ENCODE assay signal across 10 mouse cellular contexts in the genomic region with DNA sequence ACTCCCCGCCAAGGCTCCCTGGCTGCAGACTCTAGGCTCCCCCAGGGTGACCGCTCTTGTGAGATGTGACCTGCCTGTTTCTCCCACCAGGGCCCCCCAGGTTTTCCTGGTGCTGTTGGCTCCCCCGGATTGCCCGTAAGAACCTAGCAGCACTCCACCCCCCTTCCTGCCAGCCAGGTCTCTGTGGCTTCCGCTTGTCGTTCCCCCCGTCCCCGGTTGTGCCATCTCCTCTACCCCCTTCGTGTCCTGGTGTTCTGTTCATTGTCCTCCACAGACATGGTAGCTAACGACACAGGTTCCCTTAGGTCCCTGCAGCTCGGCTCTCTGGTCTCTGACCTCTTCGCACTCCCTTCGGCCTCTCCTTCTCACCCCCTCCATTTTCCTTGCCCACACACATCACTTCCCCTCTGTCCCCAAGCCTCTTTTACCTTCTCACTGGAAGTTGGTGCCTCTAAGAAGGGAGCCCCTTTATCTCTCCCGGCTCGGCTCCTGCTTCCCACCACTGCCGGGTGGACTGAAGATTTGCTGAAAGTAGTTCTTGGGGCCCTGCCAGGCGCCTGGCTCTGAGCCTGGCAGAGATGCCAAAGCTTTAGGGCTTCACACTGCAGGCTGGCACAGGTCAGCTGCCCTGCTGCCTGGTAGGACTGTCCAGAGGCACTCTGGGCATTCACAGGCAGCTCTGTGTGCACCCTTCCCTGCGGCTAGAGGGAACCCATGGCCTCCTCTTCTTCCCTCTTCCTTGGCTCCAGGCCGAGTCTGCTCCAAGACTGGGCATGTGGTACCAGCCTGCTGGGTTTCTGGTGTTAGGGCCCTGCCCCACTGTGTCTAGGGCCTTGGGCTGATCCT. TPM values are rescaled to one million over a fixed set of nuclear protein-coding genes. Genes with fewer than 3 reads are reported as not detected.
A peak's percentile ranks its signal among the peaks of the same experiment; 100 is the strongest.
DNase-seq lines count a peak whose midpoint lies in the region; ATAC-seq and TF ChIP-seq lines count a peak whose summit lies in the region.
"Had no signal": no experiment of that assay in that cellular context is flagged by ENCODE, and none has a peak within 500 bp of the region (broad histone marks: within the 10 kb centered on the region; RNA-seq: fewer than 3 reads in every experiment).

No protein-coding gene starts in this region.

- TF ChIP-seq EP300 in liver, postnatal 0 days (IDR thresholded peaks at IDR 0.05; ENCODE audit: low read depth): no peak

- H3K4me1 ChIP-seq in heart, embryonic 11.5 days (ENCODE audit: control insufficient read depth, insufficient read depth, low read length): peaks cover 8% of the 10 kb centered on the region
- H3K4me1 ChIP-seq in forebrain, embryonic 15.5 days: peaks cover 45% of the 10 kb centered on the region
- H3K4me1 ChIP-seq in liver, postnatal 0 days (ENCODE audit: insufficient read depth): no peaks in the 10 kb centered on the region

- H3K36me3 ChIP-seq in heart, embryonic 11.5 days (ENCODE audit: control insufficient read depth, insufficient read depth, low read length): no peaks in the 10 kb centered on the region
- H3K36me3 ChIP-seq in forebrain, embryonic 15.5 days: no peaks in the 10 kb centered on the region
- no peaks in the 10 kb centered on the region for H3K36me3 ChIP-seq in liver, postnatal 0 days (replicated peaks; ENCODE audit: insufficient read depth, low read length)
- H3K36me3 ChIP-seq: midbrain, embryonic 12.5 days had no signal

- no peak overlapping the region for H3K4me3 ChIP-seq in heart, embryonic 11.5 days (ENCODE audit: low read depth, low read length)
- no peak overlapping the region for H3K4me3 ChIP-seq in forebrain, embryonic 15.5 days
- no peak overlapping the region for H3K4me3 ChIP-seq in liver, postnatal 0 days (ENCODE audit: low read depth, low read length)
- H3K4me3 ChIP-seq: midbrain, embryonic 12.5 days had no signal

- H3K27me3 ChIP-seq in heart, embryonic 11.5 days (ENCODE audit: control insufficient read depth, insufficient read depth, low read length): peaks cover 54% of the 10 kb centered on the region
- no peaks in the 10 kb centered on the region for H3K27me3 ChIP-seq in forebrain, embryonic 15.5 days
- peaks cover 10% of the 10 kb centered on the region; the same call in 1 of the 2 replicates for H3K27me3 ChIP-seq in liver, postnatal 0 days (ENCODE audit: insufficient read depth, low read length)

- WGBS in heart, embryonic 11.5 days (ENCODE audit: insufficient replicate concordance): 63% methylated on average over 19 of the region's 19 CpGs
- WGBS in forebrain, embryonic 15.5 days: 55% methylated on average over 19 of the region's 19 CpGs
- 56% methylated on average over 19 of the region's 19 CpGs for WGBS in liver, postnatal 0 days (ENCODE audit: insufficient replicate concordance)

- intact Hi-C loops in heart, postnatal 14 days (cut with DNase I): no loop called here

- DNase-seq in heart, adult 18-20 months: peak; percentile 76
- DNase-seq in adrenal gland, adult 2 months: peak; percentile 86
- peak; percentile 68 to 81 for DNase-seq in heart, postnatal 14 days
- DNase-seq in layer of hippocampus, postnatal 36 days: peak; percentile 68 to 69
- DNase-seq in ovary, postnatal 14 days (ENCODE audit: low spot score): peak; percentile 51
- DNase-seq in liver, postnatal 0 days: no peak

- no peak overlapping the region for H3K9ac ChIP-seq in heart, embryonic 11.5 days (ENCODE audit: low read depth, low read length)
- no peak overlapping the region for H3K9ac ChIP-seq in forebrain, embryonic 15.5 days (replicated peaks)
- H3K9ac ChIP-seq in liver, postnatal 0 days (replicated peaks): no peak overlapping the region
- H3K9ac ChIP-seq: midbrain, embryonic 12.5 days had no signal

- H3K9me3 ChIP-seq in heart, embryonic 11.5 days (replicated peaks; ENCODE audit: control insufficient read depth, low read length): no peaks in the 10 kb centered on the region
- H3K9me3 ChIP-seq in forebrain, embryonic 15.5 days: no peaks in the 10 kb centered on the region
- no peaks in the 10 kb centered on the region for H3K9me3 ChIP-seq in liver, postnatal 0 days (ENCODE audit: low read length)
- H3K9me3 ChIP-seq: midbrain, embryonic 12.5 days had no signal

- ATAC-seq in heart, embryonic 11.5 days (replicated peaks; ENCODE audit: insufficient number of reproducible peaks, low FRiP score, low TSS enrichment): no peak
- peak; percentile 67 for ATAC-seq in forebrain, embryonic 15.5 days (replicated peaks)
- no peak for ATAC-seq in liver, postnatal 0 days

- no peak overlapping the region for H3K27ac ChIP-seq in heart, embryonic 11.5 days (ENCODE audit: low read depth, low read length)
- peak overlapping the region; percentile 34 for H3K27ac ChIP-seq in forebrain, embryonic 15.5 days (replicated peaks)
- no peak overlapping the region for H3K27ac ChIP-seq in liver, postnatal 0 days (ENCODE audit: low read depth)
- H3K27ac ChIP-seq: midbrain, embryonic 12.5 days had no signal

- H3K4me2 ChIP-seq in heart, embryonic 11.5 days: no peak overlapping the region
- no peak overlapping the region for H3K4me2 ChIP-seq in forebrain, embryonic 15.5 days (replicated peaks)
- no peak overlapping the region for H3K4me2 ChIP-seq in liver, postnatal 0 days (ENCODE audit: low read depth, low read length)
- H3K4me2 ChIP-seq: midbrain, embryonic 12.5 days had no signal

- no peak for TF ChIP-seq CTCF in liver, postnatal 0 days (IDR thresholded peaks at IDR 0.05; ENCODE audit: low read depth)

RNA-seq across cellular contexts. Expression of a gene that starts 20.8 kb away (rescaled TPM):
- 10 to 100 TPM; 31.3 to 40.1 TPM for total RNA-seq in heart, adult 18-20 months (2021)
- polyA plus RNA-seq in heart, embryonic 11.5 days (2014; fragmentation: Nextera tagmentation; extraction: Ambion mirVana): 58.0 and 65.2 TPM in 2 replicates
- total RNA-seq in adrenal gland, adult 2 months (2021): 10 to 100 TPM; 80.3 to 82.6 TPM
- polyA plus RNA-seq in adrenal gland, adult 2 months (2012; rRNA removed): 180 and 181 TPM in 2 replicates
- polyA plus RNA-seq in forebrain, embryonic 15.5 days (2015; fragmentation: Nextera tagmentation; extraction: Ambion mirVana): 68.1 and 70.3 TPM in 2 replicates
- total RNA-seq in heart, postnatal 14 days (2021): 10 to 100 TPM; 37.6 to 39.1 TPM
- 10 to 100 TPM; 63.7 TPM for total RNA-seq in layer of hippocampus, postnatal 36 days (2021)
- polyA plus RNA-seq in liver, postnatal 0 days (2015; fragmentation: Nextera tagmentation; extraction: Ambion mirVana): 25.0 and 26.0 TPM in 2 replicates

RNA-seq across cellular contexts. Expression of a gene that starts 33.9 kb away (rescaled TPM):
- total RNA-seq in heart, adult 18-20 months (2021): 1 to 10 TPM; 4.5 to 4.6 TPM
- 15.4 and 15.9 TPM in 2 replicates for polyA plus RNA-seq in heart, embryonic 11.5 days (2014; fragmentation: Nextera tagmentation; extraction: Ambion mirVana)
- 10 to 100 TPM in 1 of 2 experiments, 1 to 10 TPM in 1; 9.2 to 15.8 TPM for total RNA-seq in adrenal gland, adult 2 months (2021)
- polyA plus RNA-seq in adrenal gland, adult 2 months (2012; rRNA removed): 15.7 and 23.4 TPM in 2 replicates
- 4.6 and 5.1 TPM in 2 replicates for polyA plus RNA-seq in forebrain, embryonic 15.5 days (2015; fragmentation: Nextera tagmentation; extraction: Ambion mirVana)
- total RNA-seq in heart, postnatal 14 days (2021): 10 to 100 TPM; 13.9 to 19.7 TPM
- total RNA-seq in layer of hippocampus, postnatal 36 days (2021): 10 to 100 TPM; 12.4 to 16.3 TPM
- polyA plus RNA-seq in liver, postnatal 0 days (2015; fragmentation: Nextera tagmentation; extraction: Ambion mirVana): 2.3 and 3.0 TPM in 2 replicates
- total RNA-seq: CH12.LX had no signal

RNA-seq across cellular contexts. Expression of a gene that starts 57.6 kb away (rescaled TPM):
- not detected for total RNA-seq in heart, adult 18-20 months (2021)
- 0.07 and 0.20 TPM in 2 replicates for polyA plus RNA-seq in heart, embryonic 11.5 days (2014; fragmentation: Nextera tagmentation; extraction: Ambion mirVana)
- total RNA-seq in adrenal gland, adult 2 months (2021): under 1 TPM; 0.69 to 0.86 TPM
- 7.6 and 10.5 TPM in 2 replicates for polyA plus RNA-seq in adrenal gland, adult 2 months (2012; rRNA removed)
- 0.27 and 0.38 TPM in 2 replicates for polyA plus RNA-seq in forebrain, embryonic 15.5 days (2015; fragmentation: Nextera tagmentation; extraction: Ambion mirVana)
- total RNA-seq in heart, postnatal 14 days (2021): under 1 TPM in 1 of 2 experiments, not detected in 1; 0.12 TPM
- total RNA-seq in layer of hippocampus, postnatal 36 days (2021): 1 to 10 TPM; 2.7 to 3.1 TPM
- not detected in 2 replicates for polyA plus RNA-seq in liver, postnatal 0 days (2015; fragmentation: Nextera tagmentation; extraction: Ambion mirVana)
- total RNA-seq: CH12.LX had no signal
